Comparison of ENCODE assay signal across 9 mouse cellular contexts in genomic region chr10:70165877-70166276, GRCm38 (mm10). TPM values are rescaled to one million over a fixed set of nuclear protein-coding genes. Genes with fewer than 3 reads are reported as not detected.
DNase-seq lines count a peak whose midpoint lies in the region; ATAC-seq and TF ChIP-seq lines count a peak whose summit lies in the region.
"Had no signal": no experiment of that assay in that cellular context is flagged by ENCODE, and none has a peak within 500 bp of the region (broad histone marks: within the 10 kb centered on the region; RNA-seq: fewer than 3 reads in every experiment).

No protein-coding gene starts in this region.

- intact Hi-C loops in heart, adult 2 months (cut with DNase I), result loop anchor here (5.0 kb wide), 1 partner anchor 144 kb away; no protein-coding TSS in a partner anchor
- intact Hi-C loops in heart, postnatal 36 days (cut with DNase I), result loop anchor here (1.0 to 2.0 kb wide), 2 partner anchors 69 to 145 kb away; partner anchors contain the start of gene Ccdc6

- H3K27ac ChIP-seq in heart, adult 2 months, result no peak overlapping the region
- no peak overlapping the region for H3K27ac ChIP-seq in hindbrain, embryonic 10.5 days
- H3K27ac ChIP-seq in hindbrain, embryonic 13.5 days, result no peak overlapping the region
- H3K27ac ChIP-seq: limb, embryonic 15.5 days had no signal

- no peak for TF ChIP-seq POLR2A in heart, adult 2 months (IDR thresholded peaks at IDR 0.05; ENCODE audit: insufficient read depth, low read depth, low read length)
- no peak for TF ChIP-seq POLR2A in lung, adult 2 months (IDR thresholded peaks at IDR 0.05; ENCODE audit: borderline replicate concordance, extremely low read depth, low read depth, low read length)
- no peak for TF ChIP-seq POLR2A in brain, embryonic 14.5 days (IDR thresholded peaks at IDR 0.05; ENCODE audit: borderline replicate concordance, extremely low read depth, insufficient read depth, insufficient read length, poor library complexity, severe bottlenecking)

- 31% methylated on average over 6 of the region's 6 CpGs for WGBS in heart, adult 2 months
- 52% methylated on average over 6 of the region's 6 CpGs for WGBS in lung, adult 2 months
- WGBS in hindbrain, embryonic 10.5 days, result 79% methylated on average over 6 of the region's 6 CpGs
- 88% methylated on average over 6 of the region's 6 CpGs for WGBS in hindbrain, embryonic 13.5 days

- H3K4me2 ChIP-seq in hindbrain, embryonic 13.5 days, result no peak overlapping the region
- H3K4me2 ChIP-seq: limb, embryonic 15.5 days had no signal

- peak in 1 of 2 experiments; percentile 24 for DNase-seq in heart, adult 2 months
- no peak for DNase-seq in heart, postnatal 36 days
- DNase-seq in lung, adult 2 months, result no peak
- no peak for DNase-seq in lung, adult 18-20 months
- DNase-seq in brain, embryonic 14.5 days (ENCODE audit: low read depth), result no peak
- peak; percentile 37 for DNase-seq in lung, postnatal 10 days
- no peak for DNase-seq in hindbrain, embryonic 10.5 days (ENCODE audit: low spot score)

- H3K36me3 ChIP-seq in heart, adult 2 months (ENCODE audit: control insufficient read depth, insufficient read depth, low read length), result no peaks in the 10 kb centered on the region
- H3K36me3 ChIP-seq in hindbrain, embryonic 10.5 days, result peaks cover 55% of the 10 kb centered on the region
- peaks cover 43% of the 10 kb centered on the region for H3K36me3 ChIP-seq in hindbrain, embryonic 13.5 days

- ATAC-seq in hindbrain, embryonic 13.5 days (ENCODE audit: low FRiP score), result no peak

- no peaks in the 10 kb centered on the region; the same call in 1 of the 2 replicates for H3K4me1 ChIP-seq in heart, adult 2 months (ENCODE audit: control insufficient read depth, insufficient read depth, low read length)
- 0 out of 2 replicates have a peak, but pooled peaks cover 5% of the 10 kb centered on the region for H3K4me1 ChIP-seq in lung, adult 2 months (ENCODE audit: control insufficient read depth, insufficient read depth, low read length)
- H3K4me1 ChIP-seq in hindbrain, embryonic 10.5 days (replicated peaks), result peaks cover 22% of the 10 kb centered on the region
- peaks cover 42% of the 10 kb centered on the region for H3K4me1 ChIP-seq in hindbrain, embryonic 13.5 days (replicated peaks)

- TF ChIP-seq EP300 in heart, adult 2 months (IDR thresholded peaks at IDR 0.05; ENCODE audit: insufficient read depth, low read depth, low read length), result 0 out of 2 replicates have a peak, but pooled peaks have one; percentile 29

- no peaks in the 10 kb centered on the region for H3K9me3 ChIP-seq in hindbrain, embryonic 10.5 days
- no peaks in the 10 kb centered on the region for H3K9me3 ChIP-seq in hindbrain, embryonic 13.5 days
- H3K9me3 ChIP-seq: limb, embryonic 15.5 days had no signal

- no peak overlapping the region for H3K9ac ChIP-seq in heart, adult 2 months (ENCODE audit: low read depth, low read length)
- no peak overlapping the region for H3K9ac ChIP-seq in hindbrain, embryonic 13.5 days
- H3K9ac ChIP-seq: limb, embryonic 15.5 days had no signal

- peak; percentile 74 for TF ChIP-seq CTCF in heart, adult 2 months (IDR thresholded peaks at IDR 0.05)
- peak; percentile 43; the same call in 1 of the 2 replicates for TF ChIP-seq CTCF in lung, adult 2 months (IDR thresholded peaks at IDR 0.05; ENCODE audit: insufficient read depth, low read length)
- peak; percentile 45; the same call in 1 of the 2 replicates for TF ChIP-seq CTCF in brain, embryonic 14.5 days (IDR thresholded peaks at IDR 0.05; ENCODE audit: borderline replicate concordance, extremely low read depth, insufficient read depth, insufficient read length)

- H3K27me3 ChIP-seq in heart, adult 2 months (ENCODE audit: control insufficient read depth, insufficient read depth, low read length), result no peaks in the 10 kb centered on the region
- no peaks in the 10 kb centered on the region for H3K27me3 ChIP-seq in hindbrain, embryonic 10.5 days (ENCODE audit: insufficient read depth, poor library complexity, severe bottlenecking)
- H3K27me3 ChIP-seq in hindbrain, embryonic 13.5 days, result no peaks in the 10 kb centered on the region
- H3K27me3 ChIP-seq: limb, embryonic 15.5 days had no signal

- no peak overlapping the region for H3K4me3 ChIP-seq in heart, adult 2 months
- no peak overlapping the region for H3K4me3 ChIP-seq in lung, adult 2 months (replicated peaks; ENCODE audit: extremely low read depth, low read depth, low read length)
- no peak overlapping the region for H3K4me3 ChIP-seq in hindbrain, embryonic 10.5 days
- no peak overlapping the region for H3K4me3 ChIP-seq in hindbrain, embryonic 13.5 days
- H3K4me3 ChIP-seq: limb, embryonic 15.5 days had no signal

- 0 out of 2 replicates have a peak, but pooled peaks cover 1% of the 10 kb centered on the region for H3K79me2 ChIP-seq in heart, adult 2 months (replicated peaks; ENCODE audit: control insufficient read depth, insufficient read depth, low read length)

RNA-seq across cellular contexts. Expression of gene Mrln, which starts 38.6 kb away (rescaled TPM):
- 1 to 10 TPM; 3.0 to 3.4 TPM for total RNA-seq in heart, adult 2 months (2021)
- 4.1 and 5.2 TPM in 2 replicates for polyA plus RNA-seq in heart, adult 2 months (2012; rRNA removed)
- 1 to 10 TPM; 3.1 to 4.0 TPM for total RNA-seq in heart, postnatal 36 days (2021)
- polyA plus RNA-seq in lung, adult 2 months (2012; rRNA removed), result 0.66 and 5.7 TPM in 2 replicates
- 0.82 and 1.2 TPM in 2 replicates for polyA plus RNA-seq in brain, embryonic 14.5 days (2012; rRNA removed)
- polyA plus RNA-seq in hindbrain, embryonic 10.5 days (2016; fragmentation: Nextera tagmentation; extraction: Ambion mirVana), result 0.71 and 1.2 TPM in 2 replicates
- polyA plus RNA-seq in hindbrain, embryonic 13.5 days (2015; fragmentation: Nextera tagmentation; extraction: Ambion mirVana), result 0.94 and 1.5 TPM in 2 replicates
